Mouse (Mus musculus) ovary, postnatal 14 days (tissue): ENCODE measurements around the gene Sult3a2.
"Not testable (repeated sequence)": the region's sequence is repeated elsewhere in the genome, so short reads cannot be mapped to it uniquely, and the experiment has no call there.

Experiments
- DNase-seq: peaks from one replicate; pipeline ENCODE4 v3.0.0; 2022; ENCODE audit warnings: low spot score

Sult3a2 gene

DNA sequence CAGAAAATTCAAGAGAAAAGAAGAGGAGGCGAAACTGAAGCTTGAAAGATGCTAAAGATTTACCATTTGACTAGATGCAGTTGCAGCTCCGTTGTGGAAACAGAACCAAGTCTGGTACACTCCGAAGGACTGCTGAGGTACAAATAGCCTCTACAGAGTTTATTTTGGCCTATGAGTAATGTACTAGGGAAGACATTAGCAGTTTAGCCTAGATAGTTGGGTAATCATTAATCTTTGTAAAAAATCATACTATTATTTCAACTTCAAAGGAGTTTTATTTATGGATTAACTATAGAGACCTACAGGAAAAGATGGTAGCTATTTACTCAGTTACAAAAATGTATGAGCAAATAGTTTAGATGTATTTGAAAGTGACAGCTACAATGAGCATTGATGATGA, at the start of gene Sult3a2:
Gene Sult3a2 (minus strand): TSS at position 101 of the 400 bp plus-strand sequence.
- DNase-seq, result no peak

DNA sequence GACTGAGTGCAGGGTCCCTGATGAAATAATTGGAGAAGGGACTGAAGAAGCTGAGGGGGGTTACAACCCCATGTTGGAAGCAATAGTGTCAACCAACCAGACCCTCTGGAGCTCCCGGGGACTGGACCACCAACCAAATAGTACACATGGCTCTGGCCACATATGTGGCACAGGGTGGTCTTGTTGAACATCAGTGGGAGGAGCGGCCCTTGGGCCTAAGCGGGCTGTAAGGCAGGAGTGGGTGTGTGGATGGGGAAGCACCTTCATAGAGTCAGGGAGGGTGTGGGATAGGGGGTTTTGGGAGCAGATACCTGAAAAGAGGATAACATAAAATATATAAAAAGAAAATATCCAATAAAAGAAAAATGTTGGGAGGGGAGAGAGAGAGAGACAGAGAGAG, 34.4 kb upstream of the Sult3a2 start:
- no peak for DNase-seq

DNA sequence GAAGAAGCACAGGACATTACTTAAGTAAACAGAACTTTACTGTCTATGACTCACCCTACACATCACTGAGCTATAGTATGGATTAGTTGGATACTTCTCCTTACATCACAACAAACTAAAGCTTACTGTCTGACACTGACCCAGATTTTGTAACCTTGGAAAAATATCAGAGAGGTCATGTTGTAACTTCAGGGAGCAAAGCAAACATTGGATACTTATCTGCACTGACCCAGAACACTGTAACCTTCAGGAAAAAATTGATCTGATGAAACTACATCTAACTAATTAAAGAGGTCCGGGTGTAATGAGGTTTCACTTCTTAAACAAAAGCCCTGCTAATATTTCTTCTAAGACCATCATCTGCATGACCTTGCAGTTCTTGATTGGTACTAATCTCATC, 30.4 kb upstream of the Sult3a2 start:
- no peak for DNase-seq

DNA sequence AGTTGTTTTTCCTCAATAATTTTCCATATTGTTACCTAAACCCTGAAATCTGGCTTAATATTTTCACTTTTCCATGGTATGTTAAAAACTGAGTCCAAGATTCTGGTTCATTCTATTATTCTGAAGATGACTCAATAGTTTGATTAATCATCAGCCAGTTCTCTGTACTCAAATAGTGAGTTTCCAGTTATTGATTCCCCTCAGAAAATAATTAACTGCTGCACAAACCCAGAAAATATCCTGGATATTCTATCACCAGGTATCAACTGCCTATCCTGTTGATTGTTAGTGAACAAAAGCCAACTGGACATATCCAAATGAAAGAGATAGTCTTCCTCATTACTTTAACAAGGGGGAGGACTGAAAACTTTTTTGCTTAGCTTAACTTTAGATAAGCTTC, 27.8 kb upstream of the Sult3a2 start:
- no peak for DNase-seq

DNA sequence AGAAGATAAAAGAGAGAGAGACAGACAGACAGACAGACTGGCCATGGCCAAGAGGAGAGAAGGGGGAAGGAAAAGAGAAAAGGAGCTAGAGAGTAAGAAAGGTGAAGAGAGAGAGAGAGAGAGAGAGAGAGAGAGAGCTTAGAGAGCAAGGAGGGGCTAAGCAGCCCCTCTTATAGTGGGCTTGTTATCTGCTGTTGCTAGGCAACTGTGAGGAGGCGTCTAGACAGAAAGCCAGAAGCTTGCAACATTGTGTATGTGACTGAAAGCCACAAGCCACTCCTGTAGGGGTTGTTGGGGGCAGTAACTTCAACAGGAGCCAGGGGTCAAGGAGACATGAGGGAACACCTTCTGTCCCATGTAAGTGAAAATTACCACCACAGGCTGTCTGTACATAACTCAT, 25.3 kb upstream of the Sult3a2 start:
- DNase-seq, result no peak

DNA sequence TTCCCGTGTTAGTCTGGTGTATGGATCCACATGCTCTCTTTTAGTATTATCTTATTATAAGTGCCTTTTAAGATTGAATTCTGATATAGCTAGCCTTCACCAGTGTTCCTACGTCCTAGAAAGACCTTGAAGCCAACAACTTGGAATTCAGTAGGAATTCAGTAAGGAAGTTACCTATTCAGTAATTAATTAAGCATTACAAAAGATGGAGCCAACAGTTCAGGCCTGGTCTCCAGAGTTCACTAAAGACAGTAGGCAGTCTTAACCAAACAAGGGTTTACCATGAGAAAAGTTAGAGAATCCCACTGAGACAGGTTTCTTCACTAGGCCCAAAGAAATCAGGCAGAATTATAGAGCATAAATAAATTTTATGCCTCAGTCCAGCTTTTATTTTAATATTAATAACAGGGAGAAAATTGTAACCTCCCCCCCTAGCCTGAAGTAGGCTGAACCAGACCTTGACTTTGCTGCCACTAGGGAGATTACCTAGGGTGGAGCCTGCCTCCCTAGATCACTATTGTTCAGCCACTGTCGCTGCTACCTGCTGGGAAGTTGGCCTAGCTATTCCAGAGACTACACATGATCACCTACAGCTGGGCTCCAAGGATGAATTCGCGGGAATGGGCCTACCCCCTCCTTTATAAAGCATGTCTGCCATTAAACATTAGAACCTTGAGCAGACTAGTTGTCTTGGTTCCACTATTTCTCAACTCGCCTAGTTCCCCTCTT, 10.9 kb upstream of the Sult3a2 start:
- DNase-seq, result not testable (repeated sequence)

DNA sequence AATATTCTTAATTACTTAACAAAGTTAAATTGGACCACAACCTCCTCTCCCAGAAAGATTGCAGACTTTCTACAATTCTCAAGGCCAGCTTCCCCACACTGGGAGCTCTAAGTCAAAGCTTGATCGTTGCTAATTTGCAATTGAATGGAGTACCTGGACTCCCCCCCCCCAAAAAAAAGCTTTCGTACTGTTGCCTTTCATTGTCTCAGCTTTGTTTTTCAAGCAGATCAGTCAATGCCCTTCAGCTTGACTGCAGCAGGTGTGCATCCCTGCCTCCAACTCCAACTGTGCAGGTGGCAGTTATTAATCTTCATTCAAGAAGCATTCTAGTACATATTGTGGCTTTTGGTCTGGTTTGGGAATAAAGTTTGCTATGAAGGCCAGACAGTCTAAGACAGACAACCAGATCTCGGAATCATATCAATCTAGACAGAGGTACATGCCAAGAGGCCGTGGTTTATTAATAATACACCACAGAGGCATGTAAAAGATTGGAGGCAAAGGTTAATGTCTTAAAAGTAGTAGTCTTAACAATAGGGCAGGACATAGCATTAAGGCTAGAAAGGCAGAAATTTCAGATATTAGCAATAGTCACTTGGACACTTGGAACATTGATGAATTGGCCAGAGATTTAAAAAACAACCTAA, 9.9 kb upstream of the Sult3a2 start:
- not testable (repeated sequence) for DNase-seq

DNA sequence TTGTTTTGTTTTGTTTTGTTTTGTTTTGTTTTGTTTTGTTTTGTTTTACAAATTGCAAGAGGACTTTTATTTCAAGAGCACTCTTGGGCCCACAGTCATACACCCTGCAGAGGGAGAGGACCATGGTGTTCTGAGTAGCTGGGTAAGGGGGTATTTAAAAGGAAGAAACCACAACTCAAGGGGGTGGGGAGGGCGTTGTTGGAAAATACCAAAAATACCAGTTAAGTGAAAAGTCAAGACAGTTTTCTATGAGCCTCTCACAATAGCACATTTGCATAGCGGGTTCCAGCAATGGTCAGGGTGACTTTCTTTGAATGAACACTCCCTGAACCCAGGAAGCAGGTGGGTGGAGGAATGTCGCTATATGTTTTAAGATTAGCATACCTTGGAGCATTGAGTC, 5.7 kb upstream of the Sult3a2 start:
- DNase-seq, result not testable (repeated sequence)

DNA sequence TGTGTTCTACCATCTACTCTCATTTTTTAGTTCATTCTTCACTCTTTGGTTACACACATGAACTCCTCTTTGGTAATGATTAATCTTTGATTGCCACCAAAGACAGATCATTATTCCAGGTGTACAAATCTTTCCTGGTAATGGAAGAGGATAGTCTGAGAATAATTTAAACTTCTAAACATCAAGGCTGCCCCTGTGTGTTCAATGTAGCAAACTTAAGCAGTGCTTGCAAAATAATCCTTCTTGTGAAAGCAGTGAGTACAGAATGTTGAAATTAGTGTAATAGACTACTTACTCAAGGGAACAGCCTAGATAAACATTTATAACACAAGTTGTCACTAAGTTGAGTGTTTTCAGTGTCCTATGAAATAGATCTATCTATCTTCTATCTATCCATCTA, 1.0 kb upstream of the Sult3a2 start:
- no peak for DNase-seq

DNA sequence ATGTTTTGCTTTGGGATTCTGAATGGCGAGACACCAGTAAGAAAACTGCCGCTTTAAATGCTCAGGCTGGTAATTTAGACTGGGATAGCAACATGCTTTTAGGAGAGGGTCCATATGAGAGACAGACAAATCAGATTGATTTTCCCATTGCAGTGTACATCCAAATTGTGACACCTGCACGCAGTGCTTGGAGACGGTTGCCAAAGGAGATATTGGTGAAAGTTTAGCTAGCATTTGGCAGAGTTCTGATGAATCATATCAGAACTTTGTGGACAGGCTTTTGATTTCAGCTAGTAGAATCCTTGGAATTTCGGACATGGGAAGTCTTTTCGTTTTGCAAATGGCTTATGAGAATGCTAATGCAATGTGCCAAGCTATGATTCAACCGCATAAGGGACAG, 51.3 kb downstream of the Sult3a2 start:
- DNase-seq, result not testable (repeated sequence)

DNA sequence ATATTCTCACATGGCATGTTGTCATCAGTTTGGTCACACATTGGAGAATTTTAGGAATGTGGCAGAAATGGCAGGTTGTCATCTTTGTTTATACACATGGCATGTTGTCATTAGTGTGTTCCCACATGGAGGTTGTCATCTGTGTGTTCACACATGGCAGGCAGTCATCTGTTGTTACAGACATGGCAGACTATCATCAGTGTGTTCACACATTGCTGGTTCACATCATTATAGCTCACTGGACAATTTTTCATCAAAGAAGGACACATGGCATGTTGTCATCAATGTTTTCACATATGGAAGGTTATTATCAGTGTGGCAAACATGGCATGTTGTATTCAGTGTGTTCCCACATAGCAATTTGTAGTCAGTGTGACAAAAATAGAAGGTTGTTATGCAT, 53.3 kb downstream of the Sult3a2 start:
- DNase-seq, result no peak

DNA sequence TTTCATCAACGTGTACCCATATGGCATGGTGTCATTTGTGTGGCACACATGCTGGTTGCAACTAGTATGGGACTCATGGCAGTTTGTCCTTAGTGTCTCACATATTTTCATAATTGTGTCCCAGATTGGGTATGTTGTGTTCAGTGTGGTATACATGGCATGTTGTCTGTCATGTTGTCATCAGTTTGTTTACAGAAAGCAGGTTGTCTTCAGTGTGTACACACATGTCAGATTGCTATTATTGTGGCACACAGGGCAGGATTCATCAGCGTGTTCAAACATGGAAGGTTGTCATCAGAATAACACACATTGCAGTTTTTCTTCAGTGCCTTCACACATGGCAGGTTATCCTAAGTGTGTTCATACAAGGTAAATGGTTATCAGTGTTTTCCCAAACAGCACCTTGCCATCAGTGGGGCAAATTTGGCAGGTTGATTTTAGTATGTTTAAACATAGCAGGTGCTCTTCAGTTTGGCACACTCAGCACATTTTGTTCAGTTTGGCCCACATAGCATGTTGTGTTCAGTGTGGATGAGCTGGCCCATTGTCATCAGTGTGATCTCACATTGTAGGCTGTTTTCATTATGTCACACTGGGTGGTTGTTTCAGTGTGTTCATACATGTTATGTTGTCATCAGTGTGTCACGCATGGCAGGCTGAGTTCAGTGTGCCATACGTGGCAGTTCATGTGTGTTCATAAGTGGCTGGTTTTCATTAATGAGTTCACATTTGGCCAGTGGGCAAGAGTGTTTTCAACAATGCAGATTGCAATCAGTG, 53.9 kb downstream of the Sult3a2 start:
- DNase-seq, result no peak

DNA sequence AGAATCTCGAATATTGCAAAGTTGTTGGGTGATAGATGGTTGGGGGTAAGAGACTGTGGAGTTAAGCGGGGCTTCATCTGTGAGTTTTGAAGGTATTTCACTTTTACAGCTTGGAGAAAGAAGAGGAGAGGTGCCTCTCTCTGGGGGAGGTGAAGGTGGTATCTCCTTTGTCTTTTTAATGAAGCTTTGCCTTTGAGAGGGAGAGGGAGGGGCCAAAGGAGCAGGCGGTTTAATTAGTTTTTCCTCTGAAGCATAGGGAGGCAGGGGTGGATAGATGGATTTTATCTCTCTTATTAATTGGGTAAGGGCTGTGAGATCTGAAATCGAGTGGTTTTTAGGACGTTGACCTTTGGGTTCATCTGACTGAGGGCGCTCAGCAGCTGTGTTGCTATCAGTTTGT, 62.7 kb downstream of the Sult3a2 start:
- DNase-seq, result no peak

DNA sequence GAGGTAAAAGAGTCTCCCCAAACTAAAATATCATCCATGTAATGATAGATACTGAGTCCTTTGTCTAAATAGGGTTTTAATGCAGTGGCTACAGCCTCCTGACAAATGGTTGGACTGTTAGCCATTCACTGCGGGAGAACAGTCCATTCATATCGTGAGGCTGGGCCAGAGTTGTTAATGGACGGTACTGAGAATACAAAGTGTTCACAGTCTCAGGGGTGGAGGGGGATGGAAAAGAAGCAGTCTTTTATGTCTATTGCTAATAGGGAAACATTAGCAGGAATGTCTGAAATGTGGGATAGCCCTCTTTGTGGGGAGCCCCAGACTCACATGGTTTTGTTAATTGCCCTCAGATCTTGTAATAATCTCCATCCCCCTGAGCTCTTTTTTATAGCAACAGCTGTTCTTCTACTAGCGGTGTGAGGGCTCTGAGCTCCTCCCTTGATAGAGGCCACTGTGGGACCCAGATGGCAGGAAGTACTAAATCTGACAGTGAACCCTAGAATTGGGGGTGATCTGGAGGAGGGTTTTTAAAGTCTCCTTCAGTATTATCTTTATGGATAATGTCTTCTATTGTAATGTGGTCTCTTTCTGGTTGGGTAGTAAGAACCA, 64.6 kb downstream of the Sult3a2 start:
- DNase-seq, result no peak
